Mouse (Mus musculus) G1E (cell line): ENCODE data around the gene Atf5.

Source experiments
- CTCF ChIP-seq: IDR thresholded peaks from 2 replicates; pipeline ENCODE4 v1.5.1; 2012; ENCODE audit warnings: low read depth, low read length, inconsistent platforms, mixed read lengths
- TAL1 ChIP-seq: conservative IDR thresholded peaks from 2 replicates; pipeline ENCODE4 v1.6.1; 2012; ENCODE audit warnings: low read depth, low read length, inconsistent platforms, mixed read lengths

DNA sequence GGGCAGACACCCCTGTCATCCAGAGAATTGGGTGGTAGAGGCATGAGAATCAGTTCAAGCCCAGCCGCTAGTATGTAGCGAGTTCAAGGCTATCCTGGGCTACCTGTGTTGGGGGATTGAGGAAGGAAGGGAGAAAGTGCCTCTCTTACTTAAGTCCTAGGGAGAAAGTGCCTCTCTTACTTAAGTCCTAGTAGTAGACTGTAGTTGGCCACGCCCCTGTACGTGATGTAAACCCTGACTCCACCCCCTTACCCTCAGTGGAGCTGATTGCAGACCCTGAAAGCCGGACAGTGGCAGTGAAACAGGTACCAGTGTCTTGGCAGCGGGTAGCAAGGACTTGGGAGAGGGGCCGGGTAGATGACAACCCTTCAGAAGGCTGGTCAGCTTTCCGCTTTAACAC lies 41.4 kb upstream of the Atf5 start:
- no peak for TF ChIP-seq CTCF
- no peak for TF ChIP-seq TAL1
